Mouse (Mus musculus): ENCODE measurements around the gene Prtn3.
"Not testable (repeated sequence)": the region's sequence is repeated elsewhere in the genome, so short reads cannot be mapped to it uniquely, and the experiment has no call there.

Gene Prtn3

GRCm38 (mm10) chr10:79877757-79878156 lies 3.5 kb downstream of the Prtn3 start:
- DNase-seq = peak; percentile 77

- no peak for DNase-seq
Observed at GRCm38 (mm10) chr10:79879527-79879926, 5.3 kb downstream of the Prtn3 start.

DNA sequence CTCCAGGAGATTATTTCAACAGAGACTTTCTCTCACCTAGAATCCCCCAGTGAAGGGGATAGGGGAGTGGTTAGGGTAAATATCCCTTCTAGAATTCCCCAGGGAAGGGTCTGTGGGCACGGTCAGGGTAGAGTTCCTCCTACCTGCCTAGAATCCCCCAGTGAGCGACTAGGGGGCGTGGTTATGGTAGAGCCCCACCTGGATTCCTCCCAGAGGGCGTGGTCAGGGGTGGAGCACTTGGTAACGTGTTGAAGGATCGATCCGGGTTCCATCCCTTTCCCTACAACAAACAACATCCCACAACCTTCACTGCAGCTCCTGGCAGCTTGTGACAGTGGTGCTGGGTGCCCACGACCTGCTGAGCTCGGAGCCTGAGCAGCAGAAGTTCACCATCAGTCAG lies 6.4 kb downstream of the Prtn3 start:
- DNase-seq = no peak

GRCm38 (mm10) chr10:79881981-79882380 lies 7.7 kb downstream of the Prtn3 start:
- peak; percentile 66 for DNase-seq

DNA sequence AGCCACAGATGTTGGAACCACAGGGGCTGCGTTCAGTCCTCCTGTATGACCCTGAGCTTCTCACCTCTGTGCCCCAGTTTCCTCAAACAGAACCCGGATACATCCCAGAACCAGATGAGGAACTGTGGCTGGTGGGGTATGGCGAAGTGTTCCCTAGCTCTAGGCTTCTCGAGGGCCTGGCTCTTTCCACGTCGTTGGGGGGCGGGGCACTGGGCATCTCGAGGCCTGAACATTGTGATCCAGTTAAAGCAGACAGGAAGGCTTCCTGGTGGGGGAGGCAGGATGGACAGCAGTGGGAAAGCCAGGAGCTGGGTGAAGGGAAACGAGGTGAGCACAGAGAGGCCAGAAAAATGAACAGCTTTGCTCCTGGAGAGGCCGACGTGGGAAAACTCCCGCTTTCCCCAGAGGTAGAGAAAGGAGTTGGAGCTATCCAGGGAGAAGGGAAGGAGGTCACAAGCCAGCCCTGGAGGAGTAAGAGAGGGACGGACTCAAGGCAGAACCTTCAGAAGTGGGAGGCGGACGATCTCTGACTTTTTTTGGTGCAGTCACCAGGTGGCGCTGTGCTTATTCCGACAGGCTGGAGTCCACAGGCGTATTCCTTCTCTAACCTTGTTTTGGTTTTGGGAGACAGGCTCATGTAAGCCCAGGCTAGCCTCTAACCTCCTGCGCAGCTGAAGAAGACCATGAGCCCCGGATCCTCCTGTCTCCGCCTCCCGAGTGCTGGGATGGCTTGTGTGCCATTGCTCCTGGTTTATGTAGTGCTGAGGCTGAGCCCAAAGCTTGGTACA lies 9.2 kb downstream of the Prtn3 start:
- peak; percentile 92 for DNase-seq

DNA sequence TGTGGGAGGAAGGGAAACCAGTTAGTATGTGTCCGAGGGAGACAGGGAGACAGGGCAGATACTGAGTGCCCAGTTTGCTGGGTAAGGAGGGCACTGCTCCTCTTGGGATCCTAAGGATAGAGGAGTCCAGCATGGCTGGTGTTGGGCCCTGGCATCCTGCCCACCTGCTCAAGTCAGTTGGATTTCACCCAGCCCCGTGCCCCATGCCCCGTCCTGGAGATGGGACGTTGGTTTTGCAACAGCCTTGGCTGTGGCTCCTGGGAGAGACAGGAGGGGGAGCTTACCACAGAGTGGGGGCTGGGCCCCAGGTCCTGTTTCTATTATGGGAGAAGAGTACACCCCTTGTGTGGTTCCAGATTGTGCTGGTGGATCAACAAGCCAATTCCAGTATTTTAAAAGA lies 10.2 kb downstream of the Prtn3 start:
- DNase-seq = peak; percentile 69

- DNase-seq = not testable (repeated sequence)
Observed at GRCm38 (mm10) chr10:79884938-79885337, 10.7 kb downstream of the Prtn3 start.

DNA sequence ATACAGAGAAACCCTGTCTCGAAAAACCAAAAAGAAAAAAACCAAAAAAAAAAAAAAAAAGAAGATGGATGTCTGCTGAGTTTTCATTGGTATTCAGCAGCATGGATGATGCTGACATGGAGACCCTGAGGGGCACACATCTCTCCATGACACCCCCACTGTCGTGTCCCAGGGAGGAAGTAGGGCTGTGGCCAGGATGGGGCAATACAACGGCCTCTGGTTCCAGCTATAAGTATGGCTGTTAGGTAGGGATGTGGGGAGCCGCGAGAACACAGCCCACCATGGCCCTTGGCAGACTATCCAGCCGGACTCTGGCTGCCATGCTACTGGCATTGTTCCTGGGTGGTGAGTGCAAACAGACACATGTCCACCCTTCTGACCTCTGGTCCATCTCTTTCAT lies 11.8 kb downstream of the Prtn3 start, which contains the start of gene Elane:
Gene Elane, plus strand, starts transcription at position 194 of the 400 bp plus-strand sequence.
- DNase-seq = no peak

- no peak for DNase-seq
Observed at GRCm38 (mm10) chr10:79886611-79887010, 12.3 kb downstream of the Prtn3 start.

- DNase-seq = peak; percentile 75
Observed at GRCm38 (mm10) chr10:79889386-79889785, 15.1 kb downstream of the Prtn3 start.

- DNase-seq = no peak
Observed at GRCm38 (mm10) chr10:79890670-79891069, 16.4 kb downstream of the Prtn3 start, which contains the start of gene Cfd. TSS of gene Cfd (plus strand) at chr10:79890853.

DNA sequence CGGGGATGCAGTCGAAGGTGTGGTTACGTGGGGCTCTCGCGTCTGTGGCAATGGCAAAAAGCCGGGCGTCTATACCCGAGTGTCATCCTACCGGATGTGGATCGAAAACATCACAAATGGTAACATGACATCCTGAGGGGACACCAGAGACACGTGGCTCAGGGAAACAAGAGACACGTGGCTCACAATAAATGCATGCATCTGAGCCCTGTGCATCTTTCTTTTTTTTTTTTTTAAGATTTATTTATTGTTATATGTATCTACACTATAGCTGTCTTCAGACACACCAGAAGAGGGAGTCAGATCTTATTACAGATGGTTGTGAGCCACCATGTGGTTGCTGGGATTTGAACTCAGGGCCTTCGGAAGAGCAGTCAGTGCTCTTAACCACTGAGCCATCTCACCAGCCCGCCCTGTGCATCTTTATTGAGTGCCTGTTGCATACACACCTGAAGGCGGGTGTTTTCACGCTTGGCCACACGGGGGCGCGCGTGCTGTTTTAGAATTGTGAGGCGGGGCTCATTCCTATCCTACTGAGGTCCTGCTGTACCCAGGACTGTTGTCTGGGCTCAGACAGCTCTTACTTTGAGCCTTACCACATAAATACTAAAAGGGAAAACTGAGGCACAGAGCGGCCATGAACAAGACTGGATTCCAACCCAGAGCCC lies 18.3 kb downstream of the Prtn3 start:
- DNase-seq = peak; percentile 88

- peak; percentile 61 for DNase-seq
Observed at GRCm38 (mm10) chr10:79896306-79896705, 22.0 kb downstream of the Prtn3 start.

- peak; percentile 75 for DNase-seq
Observed at GRCm38 (mm10) chr10:79896814-79897213, 22.5 kb downstream of the Prtn3 start.

- no peak for DNase-seq
Observed at GRCm38 (mm10) chr10:79897316-79898245, 23.3 kb downstream of the Prtn3 start.

- no peak for DNase-seq
Observed at GRCm38 (mm10) chr10:79900951-79901410, 26.7 kb downstream of the Prtn3 start.

- no peak for DNase-seq
Observed at GRCm38 (mm10) chr10:79906712-79907111, 32.4 kb downstream of the Prtn3 start.

- no peak for DNase-seq
Observed at GRCm38 (mm10) chr10:79907415-79907814, 33.1 kb downstream of the Prtn3 start.

DNA sequence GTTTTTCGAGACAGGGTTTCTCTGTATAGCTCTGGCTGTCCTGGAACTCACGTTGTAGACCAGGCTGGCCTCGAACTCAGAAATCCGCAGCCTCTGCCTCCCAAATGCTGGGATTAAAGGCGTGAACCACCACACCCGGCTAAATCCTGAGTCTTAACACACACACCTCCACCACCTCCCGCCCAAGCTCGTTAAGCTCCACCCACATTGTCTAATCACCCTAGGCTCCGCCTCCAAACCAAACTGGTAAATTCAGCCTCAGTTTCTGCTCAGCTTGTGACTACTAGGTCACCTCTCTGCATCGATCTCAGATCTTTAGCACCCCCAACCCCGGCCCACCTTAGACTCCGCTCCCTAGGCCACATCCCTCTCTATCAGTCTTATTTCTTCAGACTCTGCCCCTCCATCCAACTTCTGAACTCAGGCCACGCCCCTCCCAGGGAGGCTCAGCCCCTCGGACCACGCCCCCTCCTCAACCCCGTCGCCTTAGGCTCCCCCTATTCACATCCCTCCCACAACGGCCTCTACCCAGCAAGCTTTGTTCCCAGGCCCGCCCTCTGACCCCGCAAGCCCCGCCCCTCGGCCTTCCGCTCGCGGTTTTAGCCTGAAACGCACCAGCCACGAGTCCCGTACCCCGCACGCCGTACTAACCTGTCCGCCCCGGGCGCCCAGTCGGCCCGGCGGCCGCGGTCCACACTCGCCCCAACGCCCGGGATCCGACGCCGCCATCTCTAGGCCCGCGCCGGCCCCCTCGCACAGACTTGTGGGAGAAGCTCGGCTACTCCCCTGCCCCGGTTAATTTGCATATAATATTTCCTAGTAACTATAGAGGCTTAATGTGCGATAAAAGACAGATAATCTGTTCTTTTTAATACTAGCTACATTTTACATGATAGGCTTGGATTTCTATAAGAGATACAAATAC lies 34.2 kb downstream of the Prtn3 start, which contains the start of gene Med16:
Gene Med16, minus strand, starts transcription at position 757 of the 925 bp plus-strand sequence.
- peak; percentile 99 for DNase-seq

GRCm38 (mm10) chr10:79909092-79909922 lies 35.0 kb downstream of the Prtn3 start:
- DNase-seq = no peak

DNA sequence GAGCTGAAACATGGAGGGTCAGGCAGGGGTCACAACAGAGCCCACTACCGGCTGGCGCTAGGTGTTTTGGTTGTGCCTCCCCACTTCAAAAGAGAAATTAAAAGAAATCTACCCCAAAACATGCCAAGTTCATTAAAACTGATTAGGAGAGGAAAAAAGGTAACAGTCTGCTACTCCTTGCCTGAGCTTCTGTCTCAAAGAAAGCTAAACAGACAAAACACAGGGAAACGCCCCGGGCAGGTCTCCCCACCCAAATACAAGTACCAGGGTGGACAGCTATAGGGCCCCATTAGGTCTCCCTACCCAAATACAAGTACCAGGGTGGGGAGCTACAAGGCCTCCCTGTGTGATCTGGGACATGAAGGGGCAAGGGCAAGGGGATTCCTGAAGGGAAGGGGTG lies 36.3 kb downstream of the Prtn3 start, which contains the start of gene Gm26602:
Gene Gm26602, plus strand, starts transcription at position 301 of the 400 bp plus-strand sequence.
- DNase-seq = no peak
